In the genomic region with DNA sequence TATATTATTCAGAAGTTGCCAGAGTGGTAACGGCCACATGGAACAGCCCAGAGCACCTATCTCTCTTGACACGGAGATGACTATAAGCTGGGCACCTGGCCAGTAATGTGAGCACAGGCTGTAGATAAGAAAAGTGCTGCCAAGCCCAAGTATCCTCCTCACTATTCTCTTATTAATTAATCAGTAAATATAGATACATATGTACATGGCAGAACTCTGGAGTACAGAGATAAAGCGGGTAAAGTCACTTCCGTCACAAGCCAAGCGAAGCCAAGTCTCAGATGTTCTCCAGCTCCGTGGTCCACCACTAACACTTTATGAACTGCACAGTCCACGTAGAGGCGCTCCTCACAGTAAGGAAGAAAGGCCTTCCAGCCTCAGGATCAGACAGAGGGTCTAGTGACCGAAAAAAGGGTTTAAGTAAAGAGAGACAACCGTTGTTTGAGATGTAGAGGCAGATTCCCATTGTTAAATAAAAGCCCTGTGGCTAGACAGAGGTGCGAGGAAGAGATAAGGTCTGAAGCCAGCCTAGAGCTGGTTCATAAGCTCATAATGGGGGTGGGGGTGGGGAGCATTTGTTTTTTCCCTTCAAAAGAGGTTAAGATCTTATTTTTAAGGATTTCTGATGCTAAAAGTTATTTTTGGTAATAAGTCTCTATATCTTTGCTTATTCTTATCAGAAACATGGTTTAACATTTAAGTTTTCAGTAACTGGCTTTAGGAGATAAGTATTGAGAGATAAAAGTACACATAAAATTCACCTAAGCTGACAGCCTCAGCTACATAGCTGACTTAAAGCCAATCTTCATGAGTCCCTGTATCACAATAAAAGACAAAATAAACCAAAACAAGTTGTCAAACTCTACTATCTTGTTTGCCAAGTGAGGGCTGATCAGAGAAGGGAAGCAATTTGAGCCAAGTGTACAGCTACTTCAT, we compare ENCODE assay signal across 14 mouse cellular contexts.
A peak's percentile ranks its signal among the peaks of the same experiment; 100 is the strongest.
DNase-seq lines count a peak whose midpoint lies in the region; ATAC-seq and TF ChIP-seq lines count a peak whose summit lies in the region.
"Had no signal": no experiment of that assay in that cellular context is flagged by ENCODE, and none has a peak within 500 bp of the region (broad histone marks: within the 10 kb centered on the region; RNA-seq: fewer than 3 reads in every experiment).

No protein-coding gene starts in this region.

- H3K4me2 ChIP-seq in heart, embryonic 11.5 days: no peak overlapping the region
- H3K4me2 ChIP-seq in intestine, postnatal 0 days (replicated peaks; ENCODE audit: low read depth): peak overlapping the region; percentile 43; the same call in 1 of the 2 replicates
- H3K4me2 ChIP-seq in midbrain, embryonic 13.5 days (replicated peaks): no peak overlapping the region
- H3K4me2 ChIP-seq: forebrain, embryonic 15.5 days; limb, embryonic 13.5 days had no signal

- no peak for TF ChIP-seq CTCF in intestine, postnatal 0 days (IDR thresholded peaks at IDR 0.05; ENCODE audit: low read depth)

- no peak for ATAC-seq in heart, embryonic 11.5 days (replicated peaks; ENCODE audit: insufficient number of reproducible peaks, low FRiP score, low TSS enrichment)
- ATAC-seq in intestine, postnatal 0 days: peak; percentile 31; the same call in 1 of the 2 replicates
- no peak for ATAC-seq in midbrain, embryonic 13.5 days
- ATAC-seq: forebrain, embryonic 15.5 days; midbrain, embryonic 16.5 days had no signal

- no peaks in the 10 kb centered on the region for H3K27me3 ChIP-seq in heart, embryonic 11.5 days (ENCODE audit: control insufficient read depth, insufficient read depth, low read length)
- H3K27me3 ChIP-seq in intestine, postnatal 0 days (replicated peaks; ENCODE audit: control insufficient read depth, insufficient read depth, low read length): no peaks in the 10 kb centered on the region
- H3K27me3 ChIP-seq in midbrain, embryonic 13.5 days: peaks cover 4% of the 10 kb centered on the region; the same call in 1 of the 2 replicates
- H3K27me3 ChIP-seq: forebrain, embryonic 15.5 days; limb, embryonic 13.5 days had no signal

- 38% methylated on average over 11 of the region's 11 CpGs for WGBS in heart, embryonic 11.5 days (ENCODE audit: insufficient replicate concordance)
- WGBS in intestine, postnatal 0 days: 51% methylated on average over 11 of the region's 11 CpGs
- 78% methylated on average over 11 of the region's 11 CpGs for WGBS in midbrain, embryonic 13.5 days

- H3K27ac ChIP-seq in heart, embryonic 11.5 days (ENCODE audit: low read depth, low read length): 0 out of 2 replicates have a peak overlapping the region, but pooled peaks have one; percentile 18
- H3K27ac ChIP-seq in intestine, postnatal 0 days (ENCODE audit: low read depth, low read length): no peak overlapping the region
- no peak overlapping the region for H3K27ac ChIP-seq in midbrain, embryonic 13.5 days
- H3K27ac ChIP-seq: forebrain, embryonic 15.5 days had no signal

- DNase-seq in heart, adult 9 months (ENCODE audit: low spot score in 2 of 2): no peak
- DNase-seq in c-Kit-positive CD71-positive TER-119-positive erythroid progenitor cells, embryonic 14.5 days (ENCODE audit: low spot score): peak; percentile 88
- peak; percentile 53 to 79 for DNase-seq in spleen, postnatal 36 days (ENCODE audit: low spot score in 2 of 2)
- DNase-seq in thymus, postnatal 4 days: no peak
- DNase-seq in cerebellum, postnatal 4 days (ENCODE audit: low spot score in 2 of 2): no peak
- DNase-seq: cerebellum, postnatal 25 days; kidney, postnatal 4 days had no signal

- H3K36me3 ChIP-seq in heart, embryonic 11.5 days (ENCODE audit: control insufficient read depth, insufficient read depth, low read length): no peaks in the 10 kb centered on the region
- H3K36me3 ChIP-seq in intestine, postnatal 0 days (ENCODE audit: control insufficient read depth, insufficient read depth): no peaks in the 10 kb centered on the region
- H3K36me3 ChIP-seq in midbrain, embryonic 13.5 days: no peaks in the 10 kb centered on the region
- H3K36me3 ChIP-seq: forebrain, embryonic 15.5 days; hindbrain, embryonic 10.5 days; limb, embryonic 13.5 days had no signal

- H3K9me3 ChIP-seq in heart, embryonic 11.5 days (replicated peaks; ENCODE audit: control insufficient read depth, low read length): no peaks in the 10 kb centered on the region
- H3K9me3 ChIP-seq in intestine, postnatal 0 days (ENCODE audit: control insufficient read depth): no peaks in the 10 kb centered on the region
- no peaks in the 10 kb centered on the region for H3K9me3 ChIP-seq in midbrain, embryonic 13.5 days
- H3K9me3 ChIP-seq: forebrain, embryonic 15.5 days; hindbrain, embryonic 10.5 days; limb, embryonic 13.5 days had no signal

- peaks cover 35% of the 10 kb centered on the region for H3K4me1 ChIP-seq in heart, embryonic 11.5 days (ENCODE audit: control insufficient read depth, insufficient read depth, low read length)
- H3K4me1 ChIP-seq in intestine, postnatal 0 days (replicated peaks; ENCODE audit: control insufficient read depth, insufficient read depth, low read length): 0 out of 2 replicates have a peak, but pooled peaks cover 14% of the 10 kb centered on the region
- H3K4me1 ChIP-seq in midbrain, embryonic 13.5 days (replicated peaks): peaks cover 46% of the 10 kb centered on the region

- no peak overlapping the region for H3K9ac ChIP-seq in heart, embryonic 11.5 days (ENCODE audit: low read depth, low read length)
- no peak overlapping the region for H3K9ac ChIP-seq in intestine, postnatal 0 days (ENCODE audit: low read depth, low read length)
- no peak overlapping the region for H3K9ac ChIP-seq in midbrain, embryonic 13.5 days (replicated peaks)
- H3K9ac ChIP-seq: forebrain, embryonic 15.5 days; limb, embryonic 13.5 days had no signal

- no peak overlapping the region for H3K4me3 ChIP-seq in heart, embryonic 11.5 days (ENCODE audit: low read depth, low read length)
- no peak overlapping the region for H3K4me3 ChIP-seq in intestine, postnatal 0 days (ENCODE audit: low read depth, low read length)
- no peak overlapping the region for H3K4me3 ChIP-seq in midbrain, embryonic 13.5 days (replicated peaks)
- H3K4me3 ChIP-seq: forebrain, embryonic 15.5 days; hindbrain, embryonic 10.5 days; limb, embryonic 13.5 days had no signal

Comparison
In these comparisons a context has a peak if more than half of its experiments do, and no peak if none do; other contexts are left out.
1. DNase-seq: peak in c-Kit-positive CD71-positive TER-119-positive erythroid progenitor cells, embryonic 14.5 days (single experiment) and spleen, postnatal 36 days (2 of 2); none in heart, adult 9 months (0 of 2), thymus, postnatal 4 days (single experiment) and cerebellum, postnatal 4 days (0 of 2).